Mouse (Mus musculus) spleen, adult 12 weeks (tissue): Measurements from ENCODE around the gene Olfr373.
"Not testable (repeated sequence)": the region's sequence is repeated elsewhere in the genome, so short reads cannot be mapped to it uniquely, and the experiment has no call there.

Source experiments
- DNase-seq: peaks from one replicate; pipeline ENCODE4 v3.0.0; 2022; ENCODE audit warnings: low spot score

Olfr373 gene

DNA sequence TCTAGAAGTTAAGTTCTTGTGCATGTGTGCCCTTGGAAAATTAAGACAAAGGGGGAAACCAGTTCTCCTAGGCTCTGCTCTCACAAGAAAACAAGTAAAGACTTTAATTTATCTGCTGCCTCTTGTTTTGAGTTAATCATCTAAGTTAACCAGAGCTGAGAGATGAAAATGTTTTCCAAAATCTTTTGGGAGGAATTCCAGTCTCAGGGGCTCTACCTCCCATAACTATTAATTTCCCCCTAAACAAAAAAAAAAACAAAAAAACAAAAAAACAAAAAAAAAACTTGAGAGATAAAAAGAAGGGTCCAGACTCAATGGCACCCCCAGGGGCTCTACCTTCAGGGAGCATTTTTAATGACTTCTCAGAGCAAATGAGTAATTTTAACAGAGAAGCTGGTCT, at the start of gene Olfr373:
TSS of gene Olfr373 (plus strand) at position 301 of the 400 bp plus-strand sequence.
- not testable (repeated sequence) for DNase-seq

DNA sequence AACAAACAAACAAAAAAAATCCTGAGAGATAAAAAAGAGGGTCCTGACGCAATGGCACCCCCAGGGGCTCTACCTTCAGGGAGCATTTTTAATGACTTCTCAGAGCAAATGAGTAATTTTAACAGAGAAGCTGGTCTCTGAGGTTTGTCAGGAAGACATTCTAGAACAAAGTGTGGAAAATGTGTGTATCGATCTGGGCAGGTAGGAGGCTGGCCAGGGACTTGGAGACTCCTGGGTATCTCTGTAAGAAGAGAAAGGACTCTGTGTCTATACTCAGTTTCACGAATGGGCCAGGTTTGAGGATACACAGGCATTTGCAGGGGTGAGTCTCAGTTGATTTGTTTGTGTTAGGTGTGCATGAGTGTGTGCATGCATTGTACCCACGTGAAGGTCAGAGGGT, 42.1 kb upstream of the Olfr373 start, which contains the start of gene Olfr372:
TSS of gene Olfr372 (plus strand) at position 301 of the 400 bp plus-strand sequence.
- DNase-seq, result not testable (repeated sequence)

DNA sequence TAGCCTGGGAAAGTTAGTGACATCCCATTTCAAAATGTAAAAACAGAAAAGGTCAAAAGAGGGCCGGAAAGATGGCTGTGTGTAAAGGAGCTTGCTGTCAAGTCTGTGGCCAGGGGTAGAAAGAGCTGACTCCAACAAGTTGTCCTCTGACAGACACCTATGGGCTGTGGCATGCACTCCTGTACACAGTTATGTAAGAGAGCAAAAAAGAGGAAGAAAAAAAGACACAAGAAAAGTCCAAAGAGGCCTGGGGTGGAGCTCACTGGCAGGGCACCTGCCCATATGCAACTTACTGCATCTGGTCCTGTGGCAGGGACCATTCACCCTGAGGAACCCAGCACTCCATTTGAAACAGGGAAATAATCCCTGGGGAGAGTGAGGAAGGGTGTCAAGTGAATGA, 40.5 kb upstream of the Olfr373 start:
- no peak for DNase-seq

DNA sequence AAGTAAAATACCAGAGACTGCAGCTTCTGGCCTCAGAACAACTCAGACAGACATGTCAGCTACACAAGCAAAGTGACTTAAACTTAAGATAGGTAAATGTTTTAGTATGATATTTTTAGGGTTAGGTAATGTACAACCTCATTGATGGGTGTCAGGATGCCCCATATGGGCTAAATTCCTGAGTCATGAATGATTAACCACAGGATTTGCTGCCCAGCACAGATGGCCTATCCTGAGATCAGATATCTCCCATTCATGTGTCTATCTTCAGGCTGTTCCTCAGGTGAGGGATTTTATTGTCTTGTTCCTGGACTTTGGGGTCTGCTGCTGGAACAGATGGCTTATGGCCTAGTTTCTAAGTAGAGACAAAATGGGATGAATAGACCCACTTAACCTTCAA, 28.3 kb upstream of the Olfr373 start:
- DNase-seq, result not testable (repeated sequence)

DNA sequence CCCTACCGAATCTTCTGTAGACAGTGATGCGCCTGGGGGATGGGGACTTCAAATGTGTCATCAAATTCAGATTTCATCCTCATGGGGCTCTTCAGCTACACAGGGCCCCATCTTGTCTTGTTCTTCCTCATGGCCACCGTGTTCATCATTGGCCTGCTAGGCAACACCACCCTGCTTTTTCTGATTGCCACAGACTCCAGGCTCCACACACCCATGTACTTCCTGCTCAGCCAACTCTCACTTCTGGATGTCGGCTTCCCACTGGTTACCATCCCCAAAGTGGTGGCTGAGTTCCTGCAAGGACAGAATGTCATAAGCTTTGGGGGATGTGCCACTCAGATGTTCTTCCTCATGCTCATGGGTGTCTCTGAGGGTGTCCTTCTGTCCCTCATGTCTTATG, 25.3 kb upstream of the Olfr373 start:
- not testable (repeated sequence) for DNase-seq

DNA sequence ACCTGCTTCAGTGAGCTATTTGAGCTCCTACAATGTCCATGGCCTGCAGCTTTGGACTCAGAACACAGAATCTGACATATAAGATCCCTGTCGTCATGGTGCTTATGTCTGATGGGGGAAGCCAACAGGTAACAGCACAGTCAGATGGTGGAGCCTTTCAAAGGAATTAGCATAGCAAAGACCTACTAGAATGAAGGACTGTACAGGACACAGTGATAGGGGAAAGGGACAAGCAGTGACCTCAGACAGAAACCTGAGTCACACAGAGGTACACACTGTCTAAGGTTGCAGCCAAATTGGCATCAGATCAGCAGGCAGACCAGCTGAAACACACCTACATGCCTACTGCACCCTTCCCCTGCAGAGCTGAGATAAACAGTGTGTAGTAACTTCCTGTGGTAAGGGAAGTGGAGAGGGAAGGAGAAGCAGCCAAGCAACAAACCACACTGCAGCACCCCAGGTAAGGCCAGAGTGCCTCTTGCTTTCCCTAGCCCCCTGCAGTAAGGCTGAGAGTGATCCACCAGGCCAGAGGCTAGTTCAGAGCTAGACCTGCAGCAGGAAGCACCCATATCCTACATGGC, 16.1 kb upstream of the Olfr373 start:
- DNase-seq, result not testable (repeated sequence)

DNA sequence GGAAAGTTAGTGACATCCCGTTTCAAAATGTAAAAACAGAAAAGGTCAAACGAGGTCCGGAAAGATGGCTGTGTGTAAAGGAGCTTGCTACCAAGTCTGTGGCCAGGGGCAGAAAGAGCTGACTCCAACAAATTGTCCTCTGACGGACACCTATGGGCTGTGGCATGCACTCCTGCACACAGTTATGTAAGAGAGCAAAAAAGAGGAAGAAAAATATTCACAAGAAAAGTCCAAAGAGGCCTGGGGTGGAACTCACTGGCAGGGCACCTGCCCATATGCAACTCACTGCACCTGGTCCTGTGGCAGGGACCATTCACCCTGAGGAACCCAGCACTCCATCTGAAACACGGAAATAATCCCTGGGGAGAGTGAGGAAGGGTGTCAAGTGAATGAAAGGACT, 1.8 kb downstream of the Olfr373 start:
- no peak for DNase-seq

DNA sequence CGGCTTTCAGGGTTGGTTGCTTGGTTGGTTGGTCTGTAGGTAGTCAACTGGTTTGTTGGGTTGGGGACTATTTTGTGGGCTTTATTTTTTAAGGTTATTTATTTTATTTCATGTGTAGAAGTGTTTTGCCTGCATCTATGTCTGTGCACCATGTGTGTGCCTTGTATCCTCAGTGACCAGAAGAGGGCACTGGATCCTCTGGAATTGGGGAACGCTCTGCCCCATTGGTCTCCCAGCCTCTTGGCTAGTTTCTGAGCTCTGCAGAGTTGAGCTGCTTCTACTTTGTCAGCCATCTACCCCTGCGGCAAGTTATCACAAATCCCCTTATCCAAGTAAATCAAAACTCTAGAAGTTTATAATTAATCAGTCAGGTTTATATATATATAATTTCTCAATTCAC, 4.6 kb downstream of the Olfr373 start:
- DNase-seq, result not testable (repeated sequence)

DNA sequence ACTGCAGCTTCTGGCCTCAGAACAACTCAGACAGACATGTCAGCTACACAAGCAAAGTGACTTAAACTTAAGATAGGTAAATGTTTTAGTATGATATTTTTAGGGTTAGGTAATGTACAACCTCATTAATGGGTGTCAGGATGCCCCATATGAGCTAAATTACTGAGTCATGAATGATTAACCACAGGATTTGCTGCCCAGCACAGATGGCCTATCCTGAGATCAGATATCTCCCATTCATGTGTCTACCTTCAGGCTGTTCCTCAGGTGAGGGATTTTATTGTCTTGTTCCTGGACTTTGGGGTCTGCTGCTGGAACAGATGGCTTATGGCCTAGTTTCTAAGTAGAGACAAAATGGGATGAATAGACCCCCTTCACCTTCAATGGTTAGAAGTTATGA, 13.7 kb downstream of the Olfr373 start:
- DNase-seq, result not testable (repeated sequence)

DNA sequence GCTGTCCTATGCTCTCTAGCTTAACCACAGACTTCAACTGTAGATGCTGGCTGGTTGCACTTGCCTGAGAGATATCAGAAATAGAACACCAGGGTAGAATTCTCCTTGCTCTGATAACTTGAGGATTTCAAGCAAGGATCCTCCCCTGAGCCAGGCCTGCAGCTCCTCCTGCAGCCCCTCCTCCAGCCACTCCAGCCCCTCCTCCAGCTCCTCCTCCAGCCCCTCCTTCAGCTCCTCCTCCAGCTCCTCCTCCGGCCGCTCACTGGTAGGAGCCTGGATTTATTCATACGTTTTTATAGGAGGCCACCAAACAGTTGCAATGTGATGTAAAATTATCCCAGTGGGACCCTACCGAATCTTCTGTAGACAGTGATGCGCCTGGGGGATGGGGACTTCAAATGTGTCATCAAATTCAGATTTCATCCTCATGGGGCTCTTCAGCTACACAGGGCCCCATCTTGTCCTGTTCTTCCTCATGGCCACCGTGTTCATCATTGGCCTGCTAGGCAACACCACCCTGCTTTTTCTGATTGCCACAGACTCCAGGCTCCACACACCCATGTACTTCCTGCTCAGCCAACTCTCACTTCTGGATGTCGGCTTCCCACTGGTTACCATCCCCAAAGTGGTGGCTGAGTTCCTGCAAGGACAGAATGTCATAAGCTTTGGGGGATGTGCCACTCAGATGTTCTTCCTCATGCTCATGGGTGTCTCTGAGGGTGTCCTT, 16.6 kb downstream of the Olfr373 start:
- not testable (repeated sequence) for DNase-seq

DNA sequence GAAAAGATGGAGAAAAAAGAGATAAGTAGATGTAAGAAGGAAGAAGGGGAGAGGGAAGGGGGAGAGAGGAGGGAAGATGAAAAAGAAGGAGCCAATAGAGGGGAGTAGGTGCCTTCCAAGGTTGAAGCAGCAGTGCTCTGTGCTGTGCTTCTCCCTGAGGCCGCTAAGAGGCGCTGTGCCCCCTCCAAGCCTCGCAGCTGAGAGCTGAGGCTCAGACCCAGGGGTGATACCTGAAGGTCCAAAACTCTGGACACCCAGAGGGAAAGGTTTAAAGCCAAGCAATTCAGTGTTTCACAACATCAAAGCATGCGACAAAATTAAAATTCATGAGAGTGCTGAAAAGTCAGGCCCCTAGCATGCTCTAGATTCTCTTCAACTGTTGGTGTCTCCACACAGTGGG, 22.2 kb downstream of the Olfr373 start:
- no peak for DNase-seq

DNA sequence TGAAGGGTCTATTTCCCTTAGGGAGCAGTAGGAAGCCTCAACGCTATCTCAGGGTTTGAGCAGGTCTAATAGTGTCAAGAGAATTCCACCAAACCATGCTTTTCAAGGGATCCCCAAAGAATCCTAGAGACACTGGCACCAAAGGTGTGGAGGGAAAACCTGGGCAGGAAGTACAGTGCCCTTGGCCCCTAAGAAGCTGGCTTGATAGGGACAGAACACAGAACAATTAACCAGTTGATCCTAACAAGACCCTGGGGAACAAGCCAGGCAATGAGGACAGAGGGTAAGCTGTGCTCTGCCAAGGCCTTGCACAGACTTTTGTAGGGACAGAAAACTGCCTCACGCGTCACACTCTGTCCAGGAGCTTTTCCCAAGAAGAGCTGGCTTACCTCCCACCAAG, 23.8 kb downstream of the Olfr373 start, which contains the start of gene Olfr374:
TSS of gene Olfr374 (plus strand) at position 301 of the 400 bp plus-strand sequence.
- DNase-seq, result no peak

DNA sequence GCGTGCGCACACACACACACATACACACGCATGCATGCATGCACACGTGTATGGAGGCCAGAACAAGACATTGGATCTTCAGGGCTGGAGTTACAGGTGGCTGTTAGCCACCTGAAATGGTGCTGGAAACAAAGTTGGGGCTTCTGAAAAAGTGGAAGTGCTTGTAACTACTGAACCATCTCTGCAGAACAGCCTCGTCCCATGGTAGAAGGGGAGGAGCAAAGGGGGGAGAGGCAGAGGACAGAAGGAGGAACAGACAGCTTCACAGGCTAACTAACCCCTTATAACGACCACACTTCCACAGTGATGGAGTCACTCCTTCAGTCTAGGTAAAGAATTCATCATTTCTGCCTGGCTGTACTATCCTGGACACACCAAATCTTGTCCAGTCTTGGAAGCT, 27.9 kb downstream of the Olfr373 start:
- DNase-seq, result peak; percentile 23

DNA sequence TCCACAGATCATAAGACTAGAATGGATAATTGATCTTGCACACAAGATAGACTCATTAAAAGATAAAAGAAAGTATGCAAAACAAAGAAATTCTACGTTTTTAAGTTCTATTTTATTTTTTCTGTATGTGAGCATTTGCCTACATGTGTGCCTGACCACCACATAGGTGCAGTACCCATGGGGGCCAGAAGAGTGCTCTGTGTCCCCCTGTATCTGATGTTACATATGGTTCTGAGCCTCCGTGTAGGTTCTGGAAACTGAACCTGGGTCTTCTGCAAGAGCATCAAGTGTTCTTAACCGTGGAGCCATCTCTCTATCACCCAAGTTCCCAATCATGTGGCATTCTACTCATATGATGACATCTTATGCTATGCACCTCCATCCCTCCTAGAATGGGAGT, 29.5 kb downstream of the Olfr373 start:
- no peak for DNase-seq

DNA sequence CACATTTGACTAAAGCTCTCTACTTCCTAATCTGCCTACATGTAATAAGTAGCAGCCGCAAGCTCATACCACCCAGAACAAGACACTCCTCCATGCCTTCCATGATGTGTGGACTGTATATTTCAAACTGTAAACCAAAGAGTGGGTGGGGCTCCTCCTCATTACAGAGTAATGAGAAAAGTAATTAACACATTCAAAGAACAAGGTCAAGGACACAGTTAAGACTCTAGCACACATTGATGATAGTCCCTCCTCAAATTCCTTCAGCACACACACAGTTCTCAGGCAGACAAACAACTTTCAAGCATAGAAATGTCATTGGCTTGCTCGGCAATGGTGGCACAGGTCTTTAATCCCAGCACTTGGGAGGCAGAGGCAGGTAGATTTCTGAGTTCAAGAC, 32.2 kb downstream of the Olfr373 start:
- no peak for DNase-seq

DNA sequence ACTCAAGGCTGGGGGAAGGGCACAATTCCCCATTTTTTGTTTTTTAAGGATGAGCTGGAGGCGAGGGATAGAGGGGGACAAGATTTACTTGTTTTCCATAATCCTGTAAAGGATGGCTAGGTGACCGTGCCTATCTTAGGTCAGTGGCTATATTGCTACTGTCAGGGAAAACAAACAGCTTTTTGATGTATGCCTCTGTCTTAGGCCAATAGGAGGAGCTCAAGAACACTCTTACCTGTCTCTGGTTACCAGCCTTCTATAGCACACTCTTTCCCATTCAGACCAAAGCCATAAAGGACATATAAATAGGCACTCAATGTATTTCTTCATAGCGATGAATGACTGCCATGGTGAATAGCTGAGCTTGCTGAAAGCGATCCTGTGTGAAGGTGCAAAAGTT, 35.6 kb downstream of the Olfr373 start:
- DNase-seq, result no peak

DNA sequence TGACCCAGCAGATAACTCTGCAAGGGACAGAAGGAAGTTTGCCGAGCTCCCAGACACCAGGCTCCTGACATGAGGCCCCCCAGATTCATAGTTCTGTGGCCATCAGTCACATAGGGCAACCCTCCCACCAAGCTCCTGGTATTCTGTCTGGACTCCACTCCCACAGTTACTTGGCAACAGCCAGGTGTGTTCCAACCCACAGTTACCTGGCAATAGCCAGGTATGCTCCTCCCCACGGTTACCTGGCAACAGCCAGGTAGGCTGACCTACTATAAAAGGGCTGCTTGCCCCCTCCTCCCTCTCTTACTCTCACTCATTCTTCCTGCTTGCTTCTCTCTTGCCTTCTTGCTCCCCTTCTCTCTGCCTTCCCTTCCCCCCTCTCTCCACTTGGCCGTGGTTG, 38.5 kb downstream of the Olfr373 start:
- not testable (repeated sequence) for DNase-seq

DNA sequence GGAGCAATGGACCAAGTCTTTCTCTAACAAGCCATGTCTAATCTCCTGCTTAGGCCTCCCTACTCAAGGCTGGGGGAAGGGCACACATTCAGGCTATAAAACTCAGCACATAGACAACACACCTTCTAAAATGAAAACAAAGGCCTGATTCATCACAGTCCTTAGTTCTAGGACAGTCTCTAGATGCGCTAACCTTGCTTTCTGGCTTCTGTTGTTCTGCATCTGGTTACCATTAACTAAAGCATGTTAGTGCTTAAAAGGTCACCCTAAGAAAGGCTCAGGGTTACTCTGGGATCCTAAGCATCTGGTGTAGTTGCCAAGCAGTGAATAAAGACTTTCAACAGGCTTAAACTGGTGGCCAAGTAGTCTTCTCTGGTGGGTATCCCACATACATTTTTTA, 39.0 kb downstream of the Olfr373 start:
- DNase-seq, result no peak

DNA sequence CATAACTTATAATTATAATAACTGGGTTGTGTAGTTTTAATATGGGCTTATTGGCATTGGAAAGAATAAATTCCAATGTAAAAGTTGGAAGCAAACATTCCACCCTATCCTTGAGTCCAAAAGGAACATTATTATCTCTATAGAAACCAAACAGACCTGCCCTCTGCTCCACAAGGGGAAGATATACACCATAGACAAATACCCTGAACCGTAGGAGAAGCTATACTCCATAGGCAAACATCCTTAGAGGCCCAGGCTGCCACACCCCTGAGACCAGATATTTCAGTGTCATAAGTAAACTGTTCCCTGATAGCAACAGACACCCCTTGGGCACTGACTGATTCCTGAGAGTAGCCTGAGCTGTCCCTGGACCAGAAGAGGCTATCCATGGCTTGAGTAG, 44.9 kb downstream of the Olfr373 start:
- no peak for DNase-seq

DNA sequence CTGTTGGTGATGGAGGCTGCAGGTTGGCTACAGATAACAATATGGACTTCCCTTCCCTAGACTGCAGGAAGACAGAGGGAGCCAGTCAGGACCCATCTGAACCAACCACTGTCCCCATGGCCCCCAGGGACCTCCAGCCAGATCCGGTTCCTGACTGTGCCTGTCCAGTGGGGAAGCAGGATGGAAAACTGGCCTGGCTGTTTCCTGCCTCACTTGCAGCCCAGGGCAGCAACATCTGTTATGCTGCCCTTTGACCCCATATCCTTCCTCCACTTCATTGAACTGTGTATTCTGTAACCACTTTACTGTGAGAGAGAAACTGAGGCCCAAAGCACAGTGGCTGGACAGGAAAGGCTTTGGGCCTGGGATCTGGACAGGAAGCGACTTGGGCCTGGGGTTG, 48.3 kb downstream of the Olfr373 start:
- no peak for DNase-seq

DNA sequence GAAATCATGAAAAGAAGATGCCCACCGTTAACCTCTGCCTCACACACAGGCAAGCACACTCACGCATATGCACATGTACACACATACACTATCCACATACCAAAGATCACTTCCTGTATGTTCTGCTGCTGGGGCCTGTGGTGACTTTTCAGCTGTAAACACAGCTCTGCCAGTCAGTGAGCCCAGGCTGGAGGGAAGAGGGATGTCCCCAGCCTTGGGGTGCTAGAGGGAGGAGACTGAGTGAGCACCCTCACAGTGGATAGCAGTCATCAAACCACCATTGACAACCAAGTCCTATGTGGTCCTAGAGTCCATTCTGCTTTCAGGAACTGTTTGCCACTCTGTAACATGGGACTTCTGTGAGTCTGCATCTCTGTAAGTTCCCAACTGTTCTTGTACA, 48.9 kb downstream of the Olfr373 start:
- DNase-seq, result no peak

DNA sequence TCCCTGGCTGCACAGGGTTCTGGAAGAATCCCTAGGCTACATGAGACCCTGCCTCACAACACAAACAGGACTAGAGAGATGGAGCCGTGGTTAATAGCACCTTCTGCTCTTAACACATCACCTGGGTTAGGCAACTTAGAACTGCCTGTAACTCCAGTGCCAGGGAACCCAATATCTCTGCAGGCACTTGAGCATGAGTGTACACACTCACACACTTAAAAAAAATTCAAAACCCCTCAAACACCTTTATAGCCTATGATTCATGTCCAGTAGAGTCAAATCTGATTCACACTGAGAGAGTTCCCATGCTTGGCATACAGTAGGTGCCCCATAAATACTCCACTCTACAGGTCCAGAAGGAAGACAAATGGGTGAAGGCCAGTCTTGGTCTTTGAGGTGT, 49.4 kb downstream of the Olfr373 start:
- DNase-seq, result no peak

DNA sequence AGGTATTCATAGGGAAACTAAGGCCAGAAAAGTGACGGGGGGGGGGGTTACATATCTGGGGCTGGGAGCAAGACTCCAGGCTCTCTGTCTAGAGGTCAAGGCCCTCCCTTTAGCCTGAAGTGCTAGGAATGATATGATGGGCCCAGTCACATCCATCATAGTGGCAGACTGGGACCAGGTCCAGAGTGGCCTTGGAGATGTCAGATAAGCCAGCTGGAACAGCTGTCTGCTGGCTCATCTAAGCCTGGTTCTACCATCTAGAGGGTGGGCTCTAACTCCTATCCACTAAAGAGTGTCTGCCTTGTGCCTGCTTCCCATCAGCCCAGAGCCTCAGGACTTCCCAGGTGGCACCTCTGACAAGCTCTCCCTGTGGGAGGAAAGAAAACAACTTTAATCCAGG, 49.9 kb downstream of the Olfr373 start:
- DNase-seq, result no peak

DNA sequence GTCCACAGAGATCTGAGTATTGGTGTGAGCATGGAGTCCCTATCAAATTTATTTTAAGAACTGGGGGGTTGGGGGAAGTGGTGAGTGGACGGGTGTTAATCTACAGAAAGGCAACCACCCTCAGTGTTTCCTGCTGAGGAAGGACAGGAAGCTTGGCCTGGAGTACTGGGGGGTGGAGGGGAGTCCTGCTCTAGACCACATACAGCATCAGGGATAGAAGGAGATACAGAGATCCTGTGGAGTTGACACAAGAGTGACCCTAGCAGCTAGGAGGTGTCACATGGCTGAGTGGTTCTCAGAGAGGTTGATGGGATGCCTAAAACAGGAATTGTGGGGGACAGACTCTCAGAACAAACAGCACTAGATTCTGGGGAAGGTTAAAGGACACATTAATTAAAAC, 50.5 kb downstream of the Olfr373 start:
- DNase-seq, result no peak
